Mouse (Mus musculus) MEL (cell line): ENCODE data around the gene Grwd1.

Experiments used
- CHD1 ChIP-seq: IDR thresholded peaks from 2 replicates; pipeline ENCODE4 v1.6.1; 2012; ENCODE audit warnings: low read depth, mild to moderate bottlenecking, inconsistent platforms, low read length, improper control_type of control experiment
- CTCF ChIP-seq, 3 experiments: IDR thresholded peaks in 2 of 3; conservative IDR thresholded peaks in 1 of 3; 2 replicates each; pipeline ENCODE4 v1.5.1; 2011 to 2012; ENCODE audit warnings: low read length in 3 of 3, low read depth in 2 of 3, mild to moderate bottlenecking in 2 of 3, improper control_type of control experiment in 1 of 3, inconsistent platforms in 1 of 3, mixed read lengths in 1 of 3, moderate library complexity in 1 of 3; ENCODE audit not compliant: control insufficient read depth in 1 of 3, insufficient read depth in 1 of 3, poor library complexity in 1 of 3, severe bottlenecking in 1 of 3
- EP300 ChIP-seq, 2 experiments: IDR thresholded peaks; 2 replicates each; pipeline ENCODE4 v1.6.1; 2011; ENCODE audit warnings: improper control_type of control experiment in 2 of 2, low read length in 2 of 2, low read depth in 1 of 2, mild to moderate bottlenecking in 1 of 2
- ETS1 ChIP-seq: IDR thresholded peaks from 2 replicates; pipeline ENCODE4 v1.6.1; 2012; ENCODE audit warnings: low read depth, mild to moderate bottlenecking, inconsistent platforms, low read length, improper control_type of control experiment, moderate library complexity
- NRF1 ChIP-seq: IDR thresholded peaks from 2 replicates; pipeline ENCODE4 v1.6.1; 2014; ENCODE audit warnings: low read depth, mild to moderate bottlenecking, inconsistent platforms, low read length, improper control_type of control experiment, moderate library complexity; ENCODE audit not compliant: poor library complexity, insufficient read depth, severe bottlenecking
- POLR2A ChIP-seq, 2 experiments: IDR thresholded peaks; 2 replicates each; pipeline ENCODE4 v1.6.1; 2011 to 2012; ENCODE audit warnings: low read length in 2 of 2, mild to moderate bottlenecking in 2 of 2, control low read depth in 1 of 2, improper control_type of control experiment in 1 of 2, low read depth in 1 of 2, moderate library complexity in 1 of 2; ENCODE audit not compliant: control insufficient read depth in 1 of 2, insufficient read depth in 1 of 2, poor library complexity in 1 of 2
- POLR2AphosphoS2 ChIP-seq: IDR thresholded peaks from 2 replicates; pipeline ENCODE4 v1.6.1; 2011; ENCODE audit warnings: low read length, improper control_type of control experiment
- SIN3A ChIP-seq: IDR thresholded peaks from 2 replicates; pipeline ENCODE4 v1.6.1; 2012; ENCODE audit warnings: low read length, improper control_type of control experiment, inconsistent platforms
- SMC3 ChIP-seq: IDR thresholded peaks from 2 replicates; pipeline ENCODE4 v1.6.1; 2011; ENCODE audit warnings: low read depth, low read length, improper control_type of control experiment
- TCF12 ChIP-seq: IDR thresholded peaks from 2 replicates; pipeline ENCODE4 v1.6.1; 2014; ENCODE audit warnings: low read depth, mild to moderate bottlenecking, inconsistent platforms, low read length, improper control_type of control experiment, moderate library complexity
- USF1 ChIP-seq: IDR thresholded peaks from 2 replicates; pipeline ENCODE4 v1.6.1; 2014; ENCODE audit warnings: low read depth, mild to moderate bottlenecking, inconsistent platforms, low read length, improper control_type of control experiment, moderate library complexity
- ZKSCAN1 ChIP-seq: IDR thresholded peaks from 2 replicates; pipeline ENCODE4 v1.6.1; 2012; ENCODE audit warnings: low read depth, mild to moderate bottlenecking, inconsistent platforms, low read length, improper control_type of control experiment, moderate library complexity

DNA sequence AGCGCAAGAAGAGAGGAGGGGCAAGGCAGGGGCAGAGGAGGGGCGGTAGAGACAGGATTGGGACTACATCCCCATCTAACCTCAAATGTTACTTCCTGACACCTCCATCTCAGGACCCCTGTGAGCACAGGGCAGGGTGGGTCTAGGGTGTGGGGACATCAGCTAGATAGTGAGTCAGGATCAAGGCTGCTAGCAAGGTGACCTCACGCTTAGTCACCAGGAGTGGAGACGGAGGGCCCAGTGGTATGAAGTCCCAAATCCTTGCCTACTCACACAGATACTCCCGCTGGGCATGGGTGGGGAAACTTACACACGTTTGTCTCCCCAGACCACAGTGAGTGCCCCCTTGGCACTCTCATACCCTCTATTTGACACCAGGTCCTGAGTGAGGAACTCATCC is 28.2 kb downstream of the Grwd1 start:
- TF ChIP-seq TCF12 (no peak), CTCF (IDR thresholded peaks at IDR 0.05 in 2 of 3, conservative IDR thresholded peaks at IDR 0.05 in 1 of 3; ENCODE audit: control insufficient read depth in 1 of 3, insufficient read depth in 1 of 3, low read depth in 2 of 3, low read length in 3 of 3, poor library complexity in 1 of 3, severe bottlenecking in 1 of 3) (no peak), POLR2A (IDR thresholded peaks at IDR 0.05; ENCODE audit: control insufficient read depth in 1 of 2, insufficient read depth in 1 of 2, low read depth in 1 of 2, low read length in 2 of 2, poor library complexity in 1 of 2) (no peak), USF1 (no peak), EP300 (IDR thresholded peaks at IDR 0.05; ENCODE audit: low read depth in 1 of 2, low read length in 2 of 2) (no peak), ZKSCAN1 (no peak), CHD1 (no peak), ETS1 (no peak), NRF1 (no peak), SIN3A (no peak), POLR2AphosphoS2 (no peak), SMC3 (no peak)
